Mouse (Mus musculus) hindbrain, embryonic 11.5 days (tissue): ENCODE measurements at regions not wholly inside any gene's neighbourhood (a gene's known extent, or its start where the extent isn't known, plus 50 kb on each side); places are given as distances from the start of the nearest gene placed in this dataset.

Experiments used
- ATAC-seq: fragments of 200-750 bp; cut with Nextera tagmentation; 2 replicates; pipeline ENCODE4 v1.8.0; 2017; ENCODE audit warnings: mild to moderate bottlenecking, moderate TSS enrichment, moderate library complexity; ENCODE audit not compliant: low FRiP score
- DNase-seq: peaks from one replicate; pipeline ENCODE4 v3.0.0-alpha.2; 2015; ENCODE audit warnings: low spot score
- H3K27ac ChIP-seq: fragments of 300-500 bp; sonication (generic); 2 replicates; pipeline ENCODE4 v1.5.1; 2014; ENCODE audit warnings: mild to moderate bottlenecking, low read depth, low read length
- H3K27me3 ChIP-seq: fragments of 300-500 bp; sonication (generic); 2 replicates; pipeline ENCODE4 v1.6.1; 2014; ENCODE audit warnings: mild to moderate bottlenecking, low read length, moderate library complexity, mixed read lengths; ENCODE audit not compliant: control insufficient read depth, insufficient read depth
- H3K36me3 ChIP-seq: fragments of 300-500 bp; sonication (generic); 2 replicates; pipeline ENCODE4 v1.6.1; 2014; ENCODE audit warnings: mild to moderate bottlenecking, low read length, moderate library complexity, mixed read lengths; ENCODE audit not compliant: control insufficient read depth, insufficient read depth
- H3K4me1 ChIP-seq: fragments of 300-500 bp; sonication (generic); replicated peaks from 2 replicates; pipeline ENCODE4 v1.6.1; 2014; ENCODE audit warnings: low read length, mixed read lengths; ENCODE audit not compliant: control insufficient read depth, insufficient read depth
- H3K4me2 ChIP-seq: fragments of 300-500 bp; sonication (generic); replicated peaks from 2 replicates; pipeline ENCODE4 v1.6.1; 2014; ENCODE audit warnings: mild to moderate bottlenecking, low read depth, low read length
- H3K4me3 ChIP-seq: fragments of 300-500 bp; sonication (generic); 2 replicates; pipeline ENCODE4 v1.5.1; 2014; ENCODE audit warnings: low read depth, low read length
- H3K9ac ChIP-seq: fragments of 300-500 bp; sonication (generic); 2 replicates; pipeline ENCODE4 v1.6.1; 2014; ENCODE audit warnings: low read depth, low read length
- H3K9me3 ChIP-seq: fragments of 300-500 bp; sonication (generic); 2 replicates; pipeline ENCODE4 v1.6.1; 2016; ENCODE audit warnings: low read length; ENCODE audit not compliant: control insufficient read depth
- WGBS: fragments of 180-500 bp; shearing (Covaris S2); extraction: QIAGEN DNeasy Blood & Tissue Kit; methylation state at CpG from one replicate; pipeline ENCODE4 v1.1.7; 2014; 5-methylcytosine and 5-hydroxymethylcytosine counted together

DNA sequence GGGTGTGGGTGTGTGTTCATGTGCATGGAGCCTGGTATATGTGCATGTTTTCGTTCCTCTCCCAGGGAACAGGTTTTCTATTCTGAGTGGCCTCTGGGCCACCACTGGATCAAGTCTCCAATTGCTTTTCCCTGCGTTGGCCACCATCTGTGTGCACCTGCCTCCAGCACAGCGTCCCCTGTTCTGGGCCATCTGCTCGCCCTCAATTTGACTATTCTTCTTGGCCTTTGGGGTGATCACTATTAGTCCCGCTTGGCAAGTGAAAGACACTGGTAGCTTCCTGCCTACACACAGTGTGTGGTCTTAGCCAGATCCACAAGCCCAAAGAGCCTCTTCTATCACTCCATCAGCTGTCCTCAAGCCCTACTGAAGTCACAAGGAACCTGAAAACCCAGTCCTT is 80.8 kb upstream of the Ppp1r26 start:
- Histone ChIP-seq H3K4me3 (no peak overlapping the region), H3K27ac (no peak overlapping the region), H3K9ac (no peak overlapping the region), H3K27me3 (no peaks in the 10 kb centered on the region), H3K4me2 (no peak overlapping the region), H3K4me1 (peaks cover 2% of the 10 kb centered on the region; the same call in 1 of the 2 replicates), H3K9me3 (no peaks in the 10 kb centered on the region), H3K36me3 (no peaks in the 10 kb centered on the region)
- WGBS = 85% methylated on average over 5 of the region's 5 CpGs
- DNase-seq (no peak), ATAC-seq (no peak)

DNA sequence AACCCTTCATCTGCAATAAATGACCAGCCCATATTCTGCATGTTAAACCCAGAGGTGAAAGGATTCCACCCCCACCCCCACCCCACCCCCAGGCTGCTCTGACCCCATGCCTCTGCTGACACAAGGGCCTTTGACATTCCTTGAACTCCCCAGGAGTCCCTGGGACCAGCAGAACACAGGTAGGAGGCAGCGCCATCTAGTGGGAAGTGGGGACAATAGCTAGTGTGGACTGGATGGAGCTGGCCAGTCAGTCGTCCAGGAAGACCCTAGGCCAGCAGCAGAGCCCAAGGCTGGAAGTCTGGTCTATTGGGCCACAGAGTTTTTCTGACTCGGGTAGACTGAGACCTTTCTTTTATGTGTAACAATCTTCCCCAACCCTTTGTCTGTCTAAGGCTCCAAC is 71.8 kb upstream of the Ppp1r26 start:
- H3K36me3 ChIP-seq = no peaks in the 10 kb centered on the region
- peak; percentile 69 for DNase-seq
- H3K9ac ChIP-seq = no peak overlapping the region
- H3K4me2 ChIP-seq = no peak overlapping the region
- H3K27ac ChIP-seq = no peak overlapping the region
- ATAC-seq = no peak
- H3K4me1 ChIP-seq = no peaks in the 10 kb centered on the region; the same call in 1 of the 2 replicates
- no peak overlapping the region for H3K4me3 ChIP-seq
- no peaks in the 10 kb centered on the region for H3K27me3 ChIP-seq
- 28% methylated on average over 3 of the region's 3 CpGs for WGBS
- H3K9me3 ChIP-seq = no peaks in the 10 kb centered on the region

DNA sequence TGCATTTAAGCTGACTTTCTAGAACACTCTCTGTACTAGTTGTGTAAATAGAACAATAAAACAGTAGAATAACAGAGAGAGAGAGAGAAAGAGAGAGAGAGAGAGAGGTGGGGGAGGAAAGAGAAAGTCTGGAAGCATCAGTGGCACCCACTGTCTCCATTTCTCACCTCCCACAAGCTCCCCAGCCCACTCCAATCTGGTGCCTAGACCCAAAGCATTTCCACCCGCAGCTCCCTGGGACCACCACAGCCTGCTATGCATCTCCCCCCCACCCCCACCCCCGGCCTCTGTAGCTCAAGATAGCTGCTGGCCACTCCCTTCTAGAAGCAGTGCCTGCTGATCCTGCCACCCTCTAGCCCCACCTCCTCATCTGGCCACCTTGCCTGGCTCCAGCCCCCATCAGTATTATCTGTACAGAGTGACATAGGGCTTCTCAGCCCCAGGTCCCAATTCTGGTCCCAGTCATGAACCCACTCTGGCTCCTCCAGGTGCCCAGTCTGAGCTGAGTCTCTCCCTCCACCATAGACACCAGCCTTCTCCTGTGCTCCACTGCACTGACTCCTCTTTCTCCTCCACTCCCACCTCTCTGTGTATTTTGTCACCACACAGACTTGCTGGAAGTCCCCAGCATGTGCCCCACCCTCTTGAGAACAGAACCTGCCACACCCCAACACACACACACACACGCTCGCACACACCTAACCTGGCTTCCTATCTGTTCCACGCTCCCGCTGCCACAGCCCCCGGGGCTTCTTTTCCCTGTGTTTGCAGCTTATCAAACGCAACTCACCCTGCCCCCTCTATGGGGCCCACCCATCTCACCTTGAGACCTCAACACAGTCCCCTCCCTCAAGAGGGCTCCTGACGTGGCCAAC is 68.4 kb upstream of the Ppp1r26 start:
- Histone ChIP-seq H3K4me1 (peaks cover 6% of the 10 kb centered on the region; the same call in 1 of the 2 replicates), H3K4me2 (no peak overlapping the region), H3K27ac (no peak overlapping the region), H3K9ac (no peak overlapping the region), H3K36me3 (no peaks in the 10 kb centered on the region), H3K9me3 (no peaks in the 10 kb centered on the region), H3K27me3 (no peaks in the 10 kb centered on the region), H3K4me3 (no peak overlapping the region)
- WGBS = 71% methylated on average over 9 of the region's 9 CpGs
- DNase-seq (no peak), ATAC-seq (no peak)

DNA sequence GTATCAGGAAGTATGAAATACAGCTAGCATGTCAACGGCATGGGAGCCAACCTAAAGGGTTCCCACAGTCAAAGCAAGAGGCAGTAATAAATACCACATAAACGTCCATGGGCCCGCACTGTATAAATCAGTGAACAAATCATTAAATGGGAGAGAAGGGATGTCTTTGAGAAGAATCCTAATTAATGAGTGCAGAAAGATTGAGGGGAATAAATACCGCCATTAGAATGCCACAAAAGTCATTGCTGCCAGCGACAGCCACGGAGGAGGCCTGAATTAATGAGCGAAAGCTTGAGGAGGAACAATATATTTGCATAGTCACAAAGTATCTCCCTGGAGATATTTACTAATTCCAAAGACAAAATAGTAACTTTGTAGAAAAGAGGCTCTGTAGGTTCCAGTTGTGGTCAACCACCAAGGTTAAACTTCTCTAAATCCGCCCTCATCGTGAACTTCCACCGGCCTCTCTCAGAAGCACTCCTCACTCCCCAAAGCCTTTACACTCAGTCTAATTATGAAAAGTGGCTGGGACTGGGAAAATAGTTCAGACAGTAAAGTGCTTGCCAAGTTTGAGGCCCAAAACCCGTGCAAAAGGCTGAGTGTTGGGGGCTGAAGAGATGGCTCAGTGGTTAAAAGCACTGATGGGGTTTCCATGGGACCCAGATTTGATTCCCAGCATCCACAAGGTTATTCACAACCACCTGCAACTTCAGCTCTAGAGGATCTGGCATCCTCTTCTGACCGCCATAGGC is 64.4 kb upstream of the Ppp1r26 start:
- no peak overlapping the region for H3K9ac ChIP-seq
- ATAC-seq = no peak
- H3K9me3 ChIP-seq = no peaks in the 10 kb centered on the region
- WGBS = 84% methylated on average over 12 of the region's 12 CpGs
- H3K27ac ChIP-seq = no peak overlapping the region
- H3K4me3 ChIP-seq = no peak overlapping the region
- no peaks in the 10 kb centered on the region for H3K36me3 ChIP-seq
- H3K4me1 ChIP-seq = peaks cover 10% of the 10 kb centered on the region; the same call in 1 of the 2 replicates
- no peak for DNase-seq
- H3K27me3 ChIP-seq = no peaks in the 10 kb centered on the region
- H3K4me2 ChIP-seq = no peak overlapping the region

DNA sequence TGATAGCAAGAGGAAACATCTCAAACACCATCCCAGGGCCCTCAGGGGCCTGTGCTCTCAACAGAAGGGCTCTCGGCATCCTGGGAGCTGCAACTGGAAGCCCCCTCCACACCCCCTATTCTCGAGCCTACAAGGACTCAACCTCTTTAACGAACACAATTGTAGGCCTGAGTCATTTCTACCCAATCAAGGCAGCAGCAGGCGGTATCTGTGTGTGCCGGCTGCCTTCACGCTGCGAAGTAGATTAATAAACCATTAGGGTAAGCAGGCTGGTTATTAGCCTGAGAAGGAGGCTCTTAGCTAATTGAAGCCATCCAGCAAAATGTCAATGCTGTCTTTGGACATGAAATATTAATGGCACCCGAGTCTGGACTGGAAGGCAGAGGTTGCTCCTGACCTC is 61.7 kb upstream of the Ppp1r26 start:
- ATAC-seq = peak; percentile 54
- H3K9ac ChIP-seq = no peak overlapping the region
- WGBS = 53% methylated on average over 8 of the region's 8 CpGs
- H3K4me2 ChIP-seq = no peak overlapping the region
- peak; percentile 44 for DNase-seq
- H3K9me3 ChIP-seq = no peaks in the 10 kb centered on the region
- no peaks in the 10 kb centered on the region for H3K36me3 ChIP-seq
- no peaks in the 10 kb centered on the region for H3K27me3 ChIP-seq
- H3K4me1 ChIP-seq = peaks cover 20% of the 10 kb centered on the region
- H3K4me3 ChIP-seq = no peak overlapping the region
- H3K27ac ChIP-seq = peak overlapping the region; percentile 58; the same call in 1 of the 2 replicates

DNA sequence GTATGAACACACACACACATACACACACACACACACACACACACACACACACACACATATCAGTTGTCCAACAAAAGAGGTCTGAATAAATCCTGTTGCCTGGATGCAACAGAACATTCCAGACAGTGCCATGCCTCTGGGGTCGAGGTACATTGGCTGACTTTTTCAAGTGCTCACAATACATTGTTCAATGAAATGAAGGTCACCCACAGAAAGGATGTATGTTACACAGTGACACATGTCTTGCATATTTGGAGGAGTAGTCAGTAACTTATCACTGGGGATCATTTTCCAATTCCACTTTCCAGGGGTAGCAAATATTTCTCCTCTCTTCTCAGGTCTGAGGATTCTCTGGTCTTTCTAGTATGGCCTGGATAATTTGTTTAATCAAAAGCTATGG is 59.8 kb upstream of the Ppp1r26 start:
- Histone ChIP-seq H3K4me2 (no peak overlapping the region), H3K4me1 (peaks cover 14% of the 10 kb centered on the region), H3K4me3 (no peak overlapping the region), H3K9me3 (no peaks in the 10 kb centered on the region), H3K27me3 (no peaks in the 10 kb centered on the region), H3K9ac (no peak overlapping the region), H3K27ac (no peak overlapping the region), H3K36me3 (no peaks in the 10 kb centered on the region)
- WGBS = 54% methylated on average over 1 of the region's 1 CpGs
- DNase-seq = no peak
- ATAC-seq = no peak

DNA sequence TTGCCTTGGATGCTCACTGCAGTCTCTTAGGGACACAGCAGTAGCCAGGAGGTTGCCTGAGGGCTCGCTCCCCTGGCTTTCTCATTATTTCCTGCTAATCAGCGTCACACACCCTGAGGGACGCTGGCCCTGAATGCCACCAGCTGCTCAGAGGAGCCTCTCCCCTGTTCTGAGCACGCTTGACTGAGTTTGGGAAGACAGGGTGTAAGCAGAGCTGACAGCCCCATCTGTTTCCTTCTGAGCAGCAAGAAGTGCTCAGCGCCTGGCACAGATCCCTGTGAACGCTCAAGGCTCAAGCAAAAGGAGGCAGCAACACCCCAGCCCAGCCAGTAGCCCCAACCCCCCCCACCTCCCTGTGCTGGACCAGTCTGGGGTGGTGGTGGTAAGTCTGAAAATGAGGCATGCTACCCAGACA is 59.2 kb upstream of the Ppp1r26 start:
- Histone ChIP-seq H3K27ac (peak overlapping the region; percentile 68), H3K27me3 (no peaks in the 10 kb centered on the region), H3K9me3 (no peaks in the 10 kb centered on the region), H3K9ac (no peak overlapping the region), H3K4me3 (no peak overlapping the region), H3K36me3 (no peaks in the 10 kb centered on the region), H3K4me1 (peaks cover 14% of the 10 kb centered on the region), H3K4me2 (no peak overlapping the region)
- WGBS = 12% methylated on average over 6 of the region's 6 CpGs
- peak; percentile 85 for ATAC-seq
- peak; percentile 74 for DNase-seq

DNA sequence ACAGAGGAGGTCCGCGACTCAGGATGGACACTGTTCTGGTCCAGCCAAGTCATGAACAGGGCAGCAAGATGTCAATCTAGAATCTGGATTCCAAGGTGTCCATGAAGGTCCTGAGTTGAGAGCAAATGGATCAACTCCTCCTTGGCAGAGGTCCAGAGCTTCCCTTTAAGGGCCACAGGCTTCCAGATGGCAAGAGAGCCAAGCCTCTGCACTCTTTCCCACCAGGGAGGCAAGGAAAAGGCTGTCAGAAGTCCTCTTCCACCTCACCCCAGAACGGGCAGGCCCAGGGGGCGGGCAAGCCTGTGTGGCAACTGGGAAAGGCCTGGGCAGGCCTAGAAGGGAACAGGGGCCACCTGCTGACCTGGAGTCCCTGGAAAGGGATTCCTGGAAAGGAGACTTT is 58.7 kb upstream of the Ppp1r26 start:
- 82% methylated on average over 4 of the region's 4 CpGs for WGBS
- H3K36me3 ChIP-seq = no peaks in the 10 kb centered on the region
- no peak overlapping the region for H3K4me2 ChIP-seq
- H3K4me3 ChIP-seq = no peak overlapping the region
- ATAC-seq (no peak), DNase-seq (no peak)
- no peaks in the 10 kb centered on the region for H3K9me3 ChIP-seq
- H3K9ac ChIP-seq = no peak overlapping the region
- peaks cover 14% of the 10 kb centered on the region for H3K4me1 ChIP-seq
- H3K27me3 ChIP-seq = no peaks in the 10 kb centered on the region
- H3K27ac ChIP-seq = peak overlapping the region; percentile 68
